Mouse (Mus musculus): ENCODE data around the gene Ndufc1. TPM values are rescaled to one million over a fixed set of nuclear protein-coding genes. Genes with fewer than 3 reads are reported as not detected.

The Ndufc1 gene
- polyA plus RNA-seq, 1 experiment from 2014 or later = 706 TPM

- H3K27me3 ChIP-seq (ENCODE audit: control insufficient read depth, insufficient read depth, low read length) = peaks cover 13% of the 10 kb centered on the region
- DNase-seq (ENCODE audit: low spot score) (no peak), ATAC-seq (ENCODE audit: insufficient number of reproducible peaks, low FRiP score, low TSS enrichment, low read depth) (no peak)
- WGBS = 82% methylated on average over 10 of the region's 10 CpGs
- H3K4me1 ChIP-seq (ENCODE audit: control insufficient read depth, insufficient read depth, low read length) = no peaks in the 10 kb centered on the region
- no peak overlapping the region for H3K9ac ChIP-seq (ENCODE audit: low read length)
- H3K4me3 ChIP-seq (ENCODE audit: low read depth, low read length) = no peak overlapping the region
- no peaks in the 10 kb centered on the region for H3K36me3 ChIP-seq (ENCODE audit: control insufficient read depth, insufficient read depth, low read length)
- no peak overlapping the region for H3K4me2 ChIP-seq (ENCODE audit: low read depth, severe bottlenecking)
- H3K27ac ChIP-seq (replicated peaks; ENCODE audit: low read depth, low read length) = no peak overlapping the region
- no peaks in the 10 kb centered on the region for H3K9me3 ChIP-seq (ENCODE audit: control insufficient read depth, low read length)
Observed at GRCm38 (mm10) chr3:51400682-51401081, 8.1 kb downstream of the Ndufc1 start.

GRCm38 (mm10) chr3:51399531-51399930, 9.3 kb downstream of the Ndufc1 start:
- Histone ChIP-seq H3K9me3 (ENCODE audit: control insufficient read depth, low read length) (no peaks in the 10 kb centered on the region), H3K4me1 (ENCODE audit: control insufficient read depth, insufficient read depth, low read length) (no peaks in the 10 kb centered on the region), H3K4me2 (ENCODE audit: low read depth, severe bottlenecking) (no peak overlapping the region), H3K27ac (replicated peaks; ENCODE audit: low read depth, low read length) (no peak overlapping the region), H3K36me3 (ENCODE audit: control insufficient read depth, insufficient read depth, low read length) (no peaks in the 10 kb centered on the region), H3K9ac (ENCODE audit: low read length) (no peak overlapping the region), H3K27me3 (ENCODE audit: control insufficient read depth, insufficient read depth, low read length) (peaks cover 13% of the 10 kb centered on the region), H3K4me3 (ENCODE audit: low read depth, low read length) (no peak overlapping the region)
- no peak for ATAC-seq (ENCODE audit: insufficient number of reproducible peaks, low FRiP score, low TSS enrichment, low read depth)
- DNase-seq (ENCODE audit: low spot score) = no peak
- WGBS = 65% methylated on average over 4 of the region's 4 CpGs

- 18% methylated on average over 3 of the region's 3 CpGs for WGBS
- Histone ChIP-seq H3K9ac (ENCODE audit: low read length) (no peak overlapping the region), H3K9me3 (ENCODE audit: control insufficient read depth, low read length) (no peaks in the 10 kb centered on the region), H3K27ac (replicated peaks; ENCODE audit: low read depth, low read length) (no peak overlapping the region), H3K4me3 (ENCODE audit: low read depth, low read length) (no peak overlapping the region), H3K36me3 (ENCODE audit: control insufficient read depth, insufficient read depth, low read length) (no peaks in the 10 kb centered on the region), H3K4me2 (ENCODE audit: low read depth, severe bottlenecking) (no peak overlapping the region), H3K27me3 (ENCODE audit: control insufficient read depth, insufficient read depth, low read length) (peaks cover 13% of the 10 kb centered on the region), H3K4me1 (ENCODE audit: control insufficient read depth, insufficient read depth, low read length) (no peaks in the 10 kb centered on the region)
- no peak for ATAC-seq (ENCODE audit: insufficient number of reproducible peaks, low FRiP score, low TSS enrichment, low read depth)
- DNase-seq (ENCODE audit: low spot score) = no peak
Observed at GRCm38 (mm10) chr3:51398667-51399066, 10.1 kb downstream of the Ndufc1 start.

GRCm38 (mm10) chr3:51397700-51398299, 11.0 kb downstream of the Ndufc1 start:
- ATAC-seq (ENCODE audit: insufficient number of reproducible peaks, low FRiP score, low TSS enrichment, low read depth) (no peak), DNase-seq (ENCODE audit: low spot score) (no peak)
- no peaks in the 10 kb centered on the region for H3K4me1 ChIP-seq (ENCODE audit: control insufficient read depth, insufficient read depth, low read length)
- no peaks in the 10 kb centered on the region for H3K9me3 ChIP-seq (ENCODE audit: control insufficient read depth, low read length)
- H3K27ac ChIP-seq (replicated peaks; ENCODE audit: low read depth, low read length) = no peak overlapping the region
- H3K4me3 ChIP-seq (ENCODE audit: low read depth, low read length) = no peak overlapping the region
- no peak overlapping the region for H3K4me2 ChIP-seq (ENCODE audit: low read depth, severe bottlenecking)
- peaks cover 13% of the 10 kb centered on the region for H3K27me3 ChIP-seq (ENCODE audit: control insufficient read depth, insufficient read depth, low read length)
- no peaks in the 10 kb centered on the region for H3K36me3 ChIP-seq (ENCODE audit: control insufficient read depth, insufficient read depth, low read length)
- WGBS = 56% methylated on average over 15 of the region's 15 CpGs
- H3K9ac ChIP-seq (ENCODE audit: low read length) = no peak overlapping the region

- 3% methylated on average over 41 of the region's 41 CpGs for WGBS
- Histone ChIP-seq H3K36me3 (ENCODE audit: control insufficient read depth, insufficient read depth, low read length) (no peaks in the 10 kb centered on the region), H3K9ac (ENCODE audit: low read length) (peak within 1 kb of the TSS; percentile 51), H3K9me3 (ENCODE audit: control insufficient read depth, low read length) (no peaks in the 10 kb centered on the region), H3K27ac (replicated peaks; ENCODE audit: low read depth, low read length) (no peak within 1 kb of the TSS), H3K4me1 (ENCODE audit: control insufficient read depth, insufficient read depth, low read length) (no peaks in the 10 kb centered on the region), H3K4me2 (ENCODE audit: low read depth, severe bottlenecking) (peak within 1 kb of the TSS; percentile 71), H3K27me3 (ENCODE audit: control insufficient read depth, insufficient read depth, low read length) (peaks cover 13% of the 10 kb centered on the region), H3K4me3 (ENCODE audit: low read depth, low read length) (peak within 1 kb of the TSS; percentile 28)
- ATAC-seq (ENCODE audit: insufficient number of reproducible peaks, low FRiP score, low TSS enrichment, low read depth) (peak; percentile 75; the same call in 1 of the 2 replicates), DNase-seq (ENCODE audit: low spot score) (peak; percentile 87)
Observed at GRCm38 (mm10) chr3:51396219-51397068, 12.3 kb downstream of the Ndufc1 start, which contains the start of gene Mgarp. TSS of gene Mgarp (minus strand) at chr3:51396738.

GRCm38 (mm10) chr3:51395461-51396145, 13.2 kb downstream of the Ndufc1 start:
- Histone ChIP-seq H3K4me3 (ENCODE audit: low read depth, low read length) (no peak overlapping the region; the same call in 1 of the 2 replicates), H3K4me1 (ENCODE audit: control insufficient read depth, insufficient read depth, low read length) (no peaks in the 10 kb centered on the region), H3K36me3 (ENCODE audit: control insufficient read depth, insufficient read depth, low read length) (no peaks in the 10 kb centered on the region), H3K9ac (ENCODE audit: low read length) (no peak overlapping the region), H3K4me2 (ENCODE audit: low read depth, severe bottlenecking) (no peak overlapping the region; the same call in 1 of the 2 replicates), H3K9me3 (ENCODE audit: control insufficient read depth, low read length) (no peaks in the 10 kb centered on the region), H3K27ac (replicated peaks; ENCODE audit: low read depth, low read length) (no peak overlapping the region), H3K27me3 (ENCODE audit: control insufficient read depth, insufficient read depth, low read length) (peaks cover 13% of the 10 kb centered on the region)
- WGBS = 19% methylated on average over 19 of the region's 19 CpGs
- ATAC-seq (ENCODE audit: insufficient number of reproducible peaks, low FRiP score, low TSS enrichment, low read depth) (no peak), DNase-seq (ENCODE audit: low spot score) (no peak)

GRCm38 (mm10) chr3:51394881-51395280, 13.9 kb downstream of the Ndufc1 start:
- Histone ChIP-seq H3K4me2 (ENCODE audit: low read depth, severe bottlenecking) (no peak overlapping the region), H3K9me3 (ENCODE audit: control insufficient read depth, low read length) (no peaks in the 10 kb centered on the region), H3K9ac (ENCODE audit: low read length) (no peak overlapping the region), H3K27ac (replicated peaks; ENCODE audit: low read depth, low read length) (no peak overlapping the region), H3K27me3 (ENCODE audit: control insufficient read depth, insufficient read depth, low read length) (peaks cover 13% of the 10 kb centered on the region), H3K4me3 (ENCODE audit: low read depth, low read length) (no peak overlapping the region), H3K4me1 (ENCODE audit: control insufficient read depth, insufficient read depth, low read length) (no peaks in the 10 kb centered on the region), H3K36me3 (ENCODE audit: control insufficient read depth, insufficient read depth, low read length) (no peaks in the 10 kb centered on the region)
- WGBS = 56% methylated on average over 3 of the region's 3 CpGs
- DNase-seq (ENCODE audit: low spot score) (no peak), ATAC-seq (ENCODE audit: insufficient number of reproducible peaks, low FRiP score, low TSS enrichment, low read depth) (no peak)

- H3K27ac ChIP-seq (replicated peaks; ENCODE audit: low read depth, low read length) = no peak overlapping the region
- DNase-seq (ENCODE audit: low spot score) (no peak), ATAC-seq (ENCODE audit: insufficient number of reproducible peaks, low FRiP score, low TSS enrichment, low read depth) (no peak)
- peaks cover 13% of the 10 kb centered on the region for H3K27me3 ChIP-seq (ENCODE audit: control insufficient read depth, insufficient read depth, low read length)
- no peak overlapping the region for H3K9ac ChIP-seq (ENCODE audit: low read length)
- no peaks in the 10 kb centered on the region for H3K9me3 ChIP-seq (ENCODE audit: control insufficient read depth, low read length)
- no peaks in the 10 kb centered on the region for H3K36me3 ChIP-seq (ENCODE audit: control insufficient read depth, insufficient read depth, low read length)
- H3K4me3 ChIP-seq (ENCODE audit: low read depth, low read length) = no peak overlapping the region
- 87% methylated on average over 2 of the region's 2 CpGs for WGBS
- H3K4me2 ChIP-seq (ENCODE audit: low read depth, severe bottlenecking) = no peak overlapping the region
- H3K4me1 ChIP-seq (ENCODE audit: control insufficient read depth, insufficient read depth, low read length) = no peaks in the 10 kb centered on the region
Observed at GRCm38 (mm10) chr3:51393651-51394050, 15.1 kb downstream of the Ndufc1 start.

Measured in limb, embryonic 11.5 days (tissue).